Mouse (Mus musculus): ENCODE measurements around the gene Nelfb. TPM values are rescaled to one million over a fixed set of nuclear protein-coding genes. Genes with fewer than 3 reads are reported as not detected.

The Nelfb gene
- 40.8 and 59.3 TPM in 2 replicates for total RNA-seq (2023)

GRCm38 (mm10) chr2:25211121-25211670, at the start of gene Nelfb:
TSS of gene Nelfb (minus strand) at chr2:25211489.

DNA sequence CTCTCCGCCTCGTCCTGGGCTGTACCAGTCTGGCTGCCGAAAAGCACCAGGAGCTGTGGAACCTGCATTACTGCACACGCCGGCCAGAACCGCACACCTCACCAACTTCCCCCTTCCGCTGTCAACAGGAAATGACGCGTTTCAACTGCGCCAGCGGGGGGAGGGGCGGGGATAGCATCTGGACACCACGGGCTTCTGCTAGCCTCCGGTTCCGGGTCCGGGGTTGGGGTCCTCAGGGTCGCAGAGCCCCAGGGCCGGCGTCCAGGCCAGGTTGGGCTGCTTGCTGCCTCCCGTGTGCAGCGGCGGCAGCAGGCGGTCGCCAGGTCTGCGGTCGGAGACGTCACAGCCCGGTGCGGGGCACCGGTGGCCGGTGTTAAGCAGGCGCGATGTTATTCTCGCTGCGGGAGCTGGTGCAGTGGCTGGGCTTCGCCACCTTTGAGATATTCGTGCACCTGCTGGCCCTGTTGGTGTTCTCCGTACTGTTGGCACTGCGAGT, 44.0 kb upstream of the Nelfb start, which contains the start of gene Tmem203:
TSS of gene Tmem203 (plus strand) at position 156 of the 496 bp plus-strand sequence.

GRCm38 (mm10) chr2:25246183-25247072, 35.1 kb upstream of the Nelfb start, which contains the start of gene AL732309.1:
TSS of gene AL732309.1 (minus strand) at chr2:25246863.

GRCm38 (mm10) chr2:25242101-25242506, 30.8 kb upstream of the Nelfb start, which contains the start of the genes Rnf208 and Cysrt1:
TSS of gene Rnf208 (plus strand) at chr2:25242255.
TSS of gene Cysrt1 (minus strand) at chr2:25242452.

DNA sequence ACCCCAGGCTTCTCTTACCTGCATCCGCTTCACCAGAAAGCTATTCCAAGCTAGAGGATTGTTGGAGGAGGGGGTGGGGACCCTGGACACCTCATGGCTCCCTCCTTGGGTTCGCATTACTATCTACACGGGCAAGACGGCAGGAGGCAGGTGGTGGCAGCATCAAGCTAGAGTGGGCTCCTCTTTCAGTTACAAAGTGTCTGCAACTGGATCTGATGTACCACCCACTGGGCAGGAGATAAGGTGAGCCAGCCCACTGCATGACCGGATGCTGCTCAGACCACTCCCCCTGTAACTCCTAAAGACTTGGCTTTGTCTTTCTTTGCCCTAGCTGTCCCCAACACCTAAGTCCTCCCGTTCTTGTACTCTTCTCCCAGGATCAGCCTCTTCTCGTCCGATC, 25.3 kb upstream of the Nelfb start, which contains the start of gene Rnf224:
TSS of gene Rnf224 (minus strand) at position 174 of the 400 bp plus-strand sequence.

GRCm38 (mm10) chr2:25234050-25234449, 22.8 kb upstream of the Nelfb start, which contains the start of gene Slc34a3:
TSS of gene Slc34a3 (minus strand) at chr2:25234364.

GRCm38 (mm10) chr2:25224492-25224765, 13.1 kb upstream of the Nelfb start, which contains the start of gene Tubb4b:
TSS of gene Tubb4b (minus strand) at chr2:25224702.

DNA sequence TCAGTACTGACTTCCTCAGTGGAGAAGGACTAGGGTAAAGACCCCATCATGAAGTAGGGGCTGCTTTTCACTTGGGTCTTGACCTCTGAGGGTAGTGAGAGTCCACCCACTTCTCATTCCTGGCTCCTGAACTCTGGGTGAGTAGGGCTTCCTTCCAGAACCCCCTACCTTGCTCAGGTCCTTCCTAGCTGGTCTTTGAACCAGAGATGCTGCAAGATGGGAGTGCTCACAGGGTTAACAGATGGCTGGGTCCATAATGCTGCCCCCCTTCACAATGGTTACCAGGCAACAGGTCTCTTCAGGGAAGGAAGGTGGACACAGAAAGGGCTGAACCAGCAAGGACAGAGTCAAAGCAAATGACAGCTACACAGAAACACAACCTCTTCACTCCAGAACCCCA, 7.2 kb upstream of the Nelfb start, which contains the start of gene Fam166a:
TSS of gene Fam166a (plus strand) at position 301 of the 400 bp plus-strand sequence.

DNA sequence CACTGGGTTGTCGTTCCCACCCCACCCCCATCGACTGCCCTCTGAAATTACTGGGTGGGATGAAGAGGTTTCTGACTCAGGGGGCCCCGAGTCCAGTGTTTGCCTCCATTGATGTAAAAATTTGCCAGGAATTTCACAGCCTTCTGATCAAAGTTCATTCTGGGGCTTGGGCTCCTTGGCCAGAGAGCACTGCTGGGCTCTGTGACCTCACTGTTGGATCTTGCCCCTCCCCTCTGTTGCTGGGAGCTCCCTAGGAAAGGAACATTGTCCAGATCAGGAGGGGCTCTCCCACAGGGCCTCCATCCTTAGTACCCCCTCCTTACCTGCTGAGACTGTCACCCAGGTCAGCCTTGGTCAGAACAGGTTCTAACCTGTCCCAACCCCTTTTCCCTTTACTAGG, 3.2 kb upstream of the Nelfb start, which contains the start of gene Stpg3:
TSS of gene Stpg3 (minus strand) at position 194 of the 400 bp plus-strand sequence.

GRCm38 (mm10) chr2:25196172-25196954, 14.9 kb downstream of the Nelfb start, which contains the start of gene Tor4a:
TSS of gene Tor4a (minus strand) at chr2:25196886.

GRCm38 (mm10) chr2:25180478-25180903, 30.8 kb downstream of the Nelfb start, which contains the start of gene Nrarp:
TSS of gene Nrarp (plus strand) at chr2:25180758.

Other genes with a start within 250 kb of the Nelfb start
- 2.2 and 2.9 TPM in 2 replicates for gene Dph7, start 249.1 kb downstream of the Nelfb start, total RNA-seq (2023)
- gene Mrpl41, start 236.4 kb downstream of the Nelfb start, total RNA-seq (2023), result 22.6 and 25.4 TPM in 2 replicates
- 177 and 296 TPM in 2 replicates for gene Pnpla7, start 235.5 kb downstream of the Nelfb start, total RNA-seq (2023)
- gene Nsmf, start 157.1 kb downstream of the Nelfb start, total RNA-seq (2023), result 13.3 and 21.1 TPM in 2 replicates
- gene Entpd8, start 131.2 kb downstream of the Nelfb start, total RNA-seq (2023), result not detected in 2 replicates
- gene Noxa1, start 116.3 kb downstream of the Nelfb start, total RNA-seq (2023), result not detected in 2 replicates
- gene Nrarp, start 30.7 kb downstream of the Nelfb start, total RNA-seq (2023), result 0.47 and 0.79 TPM in 2 replicates
- 33.2 and 33.9 TPM in 2 replicates for gene Tor4a, start 14.6 kb downstream of the Nelfb start, total RNA-seq (2023)
- not detected in 2 replicates for gene Stpg3, start 3.1 kb upstream of the Nelfb start, total RNA-seq (2023)
- not detected in 2 replicates for gene Fam166a, start 7.3 kb upstream of the Nelfb start, total RNA-seq (2023)
- gene Tubb4b, start 13.2 kb upstream of the Nelfb start, total RNA-seq (2023), result 227 and 252 TPM in 2 replicates
- gene Slc34a3, start 22.9 kb upstream of the Nelfb start, total RNA-seq (2023), result not detected in 2 replicates
- not detected in 2 replicates for gene Rnf224, start 25.3 kb upstream of the Nelfb start, total RNA-seq (2023)
- 0.57 TPM in 1 of 2 replicates, not detected in the other for gene Rnf208, start 30.8 kb upstream of the Nelfb start, total RNA-seq (2023)
- not detected in 2 replicates for gene Cysrt1, start 31.0 kb upstream of the Nelfb start, total RNA-seq (2023)
- 3.1 and 5.6 TPM in 2 replicates for gene AL732309.1, start 35.4 kb upstream of the Nelfb start, total RNA-seq (2023)
- 18.5 and 30.7 TPM in 2 replicates for gene Tmem203, start 44.0 kb upstream of the Nelfb start, total RNA-seq (2023)
- 7.5 and 9.1 TPM in 2 replicates for gene Tprn, start 51.1 kb upstream of the Nelfb start, total RNA-seq (2023)
- gene Ssna1, start 60.9 kb upstream of the Nelfb start, total RNA-seq (2023), result 52.4 and 52.7 TPM in 2 replicates
- gene Anapc2, start 61.0 kb upstream of the Nelfb start, total RNA-seq (2023), result 71.6 and 79.3 TPM in 2 replicates
- gene Tmem210, start 76.7 kb upstream of the Nelfb start, total RNA-seq (2023), result not detected in 2 replicates
- not detected in 2 replicates for gene Lrrc26, start 78.4 kb upstream of the Nelfb start, total RNA-seq (2023)
- not detected in 2 replicates for gene Grin1, start 107.7 kb upstream of the Nelfb start, total RNA-seq (2023)
- gene Man1b1, start 120.8 kb upstream of the Nelfb start, total RNA-seq (2023), result 30.4 and 42.8 TPM in 2 replicates
- 13.5 and 19.6 TPM in 2 replicates for gene Dpp7, start 144.9 kb upstream of the Nelfb start, total RNA-seq (2023)
- gene Uap1l1, start 154.2 kb upstream of the Nelfb start, total RNA-seq (2023), result 24.2 and 29.5 TPM in 2 replicates
- 8.6 and 10.6 TPM in 2 replicates for gene Sapcd2, start 160.8 kb upstream of the Nelfb start, total RNA-seq (2023)
- gene Entpd2, start 184.4 kb upstream of the Nelfb start, total RNA-seq (2023), result not detected in 2 replicates
- gene Npdc1, start 187.9 kb upstream of the Nelfb start, total RNA-seq (2023), result not detected in 2 replicates
- 10.7 and 13.7 TPM in 2 replicates for gene Fut7, start 211.8 kb upstream of the Nelfb start, total RNA-seq (2023)
- gene Abca2, start 217.2 kb upstream of the Nelfb start, total RNA-seq (2023), result 19.6 and 21.3 TPM in 2 replicates
- gene Clic3, start 245.3 kb upstream of the Nelfb start, total RNA-seq (2023), result not detected in 2 replicates
- gene Paxx, start 249.6 kb upstream of the Nelfb start, total RNA-seq (2023), result 43.8 and 56.9 TPM in 2 replicates